Mouse (Mus musculus) stomach, embryonic 14.5 days (tissue): ENCODE measurements at regions not wholly inside any gene's neighbourhood (a gene's known extent, or its start where the extent isn't known, plus 50 kb on each side); places are given as distances from the start of the nearest gene placed in this dataset.

ENCODE experiments used
- ATAC-seq: fragments of 200-750 bp; cut with Nextera tagmentation; 2 replicates; pipeline ENCODE4 v1.8.0; 2017; ENCODE audit warnings: low read depth, moderate TSS enrichment; ENCODE audit not compliant: insufficient number of reproducible peaks, insufficient read depth, low FRiP score
- H3K27ac ChIP-seq: fragments of 300-500 bp; sonication (generic); 2 replicates; pipeline ENCODE4 v1.5.1; 2014; ENCODE audit warnings: mild to moderate bottlenecking, low read length, moderate library complexity, mixed read lengths
- H3K27me3 ChIP-seq: fragments of 300-500 bp; sonication (generic); 2 replicates; pipeline ENCODE4 v1.6.1; 2014; ENCODE audit warnings: low read length, control low read depth, mixed read lengths; ENCODE audit not compliant: control insufficient read depth, insufficient read depth
- H3K36me3 ChIP-seq: fragments of 300-500 bp; sonication (generic); 2 replicates; pipeline ENCODE4 v1.6.1; 2014; ENCODE audit warnings: mild to moderate bottlenecking, control low read depth, low read length, moderate library complexity, mixed read lengths; ENCODE audit not compliant: control insufficient read depth, insufficient read depth
- H3K4me1 ChIP-seq: fragments of 300-500 bp; sonication (generic); 2 replicates; pipeline ENCODE4 v1.6.1; 2014; ENCODE audit warnings: low read length, control low read depth, mixed read lengths; ENCODE audit not compliant: control insufficient read depth, insufficient read depth
- H3K4me2 ChIP-seq: fragments of 300-500 bp; sonication (generic); replicated peaks from 2 replicates; pipeline ENCODE4 v1.6.1; 2014; ENCODE audit warnings: low read depth, low read length, control low read depth
- H3K4me3 ChIP-seq: fragments of 300-500 bp; sonication (generic); 2 replicates; pipeline ENCODE4 v1.5.1; 2014; ENCODE audit warnings: low read depth, low read length, control low read depth
- H3K9ac ChIP-seq: fragments of 300-500 bp; sonication (generic); replicated peaks from 2 replicates; pipeline ENCODE4 v1.6.1; 2014; ENCODE audit warnings: low read depth, mild to moderate bottlenecking, control low read depth, low read length, moderate library complexity, mixed read lengths
- H3K9me3 ChIP-seq: fragments of 300-500 bp; sonication (generic); 2 replicates; pipeline ENCODE4 v1.6.1; 2016; ENCODE audit warnings: low read depth, low read length, control low read depth; ENCODE audit not compliant: control insufficient read depth
- WGBS: fragments of 180-500 bp; shearing (Covaris S2); extraction: QIAGEN DNeasy Blood & Tissue Kit; methylation state at CpG from one replicate; pipeline ENCODE4 v1.1.7; 2014; 5-methylcytosine and 5-hydroxymethylcytosine counted together

DNA sequence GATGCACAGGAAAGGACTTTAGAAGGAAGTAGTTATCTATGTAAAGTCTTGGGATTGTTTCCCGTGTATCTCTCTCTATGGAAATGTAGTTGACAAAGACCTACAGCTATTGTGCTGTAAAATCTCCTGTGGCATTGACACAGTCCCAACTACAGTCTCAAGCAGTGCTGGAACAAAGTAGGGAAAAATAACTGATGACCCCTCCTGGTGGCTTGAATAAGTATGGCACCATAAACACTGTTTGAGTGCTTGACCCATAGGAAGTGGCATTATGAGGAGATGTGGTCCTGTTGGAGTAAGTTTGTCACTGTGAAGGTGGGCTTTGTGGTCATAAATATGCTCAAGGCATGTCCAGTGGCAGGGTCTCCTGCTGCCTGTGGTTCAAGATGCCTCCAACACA is 928.4 kb upstream of the Mms22l start:
- Histone ChIP-seq H3K4me2 (no peak overlapping the region), H3K36me3 (no peaks in the 10 kb centered on the region), H3K9ac (no peak overlapping the region), H3K4me3 (no peak overlapping the region), H3K4me1 (no peaks in the 10 kb centered on the region), H3K9me3 (no peaks in the 10 kb centered on the region), H3K27me3 (no peaks in the 10 kb centered on the region), H3K27ac (no peak overlapping the region)
- no peak for ATAC-seq
- 58% methylated on average over 1 of the region's 1 CpGs for WGBS

GRCm38 (mm10) chr4:23573013-23573412 is 923.2 kb upstream of the Mms22l start:
- H3K27ac ChIP-seq, result no peak overlapping the region
- ATAC-seq, result no peak

GRCm38 (mm10) chr4:23587412-23587811 is 908.8 kb upstream of the Mms22l start:
- no peak overlapping the region for H3K27ac ChIP-seq
- ATAC-seq, result peak; percentile 42; the same call in 1 of the 2 replicates
- H3K27me3 ChIP-seq, result no peaks in the 10 kb centered on the region
- H3K4me1 ChIP-seq, result no peaks in the 10 kb centered on the region
- H3K9me3 ChIP-seq, result no peaks in the 10 kb centered on the region
- no peak overlapping the region for H3K4me3 ChIP-seq
- 24% methylated on average over 2 of the region's 2 CpGs for WGBS
- H3K9ac ChIP-seq, result no peak overlapping the region
- no peak overlapping the region for H3K4me2 ChIP-seq
- H3K36me3 ChIP-seq, result no peaks in the 10 kb centered on the region

More at GRCm38 (mm10) chr4:23573013-23573412, 923.2 kb upstream of the Mms22l start:
- Histone ChIP-seq H3K4me1 (no peaks in the 10 kb centered on the region), H3K4me2 (no peak overlapping the region), H3K4me3 (no peak overlapping the region), H3K36me3 (no peaks in the 10 kb centered on the region), H3K9ac (no peak overlapping the region), H3K27me3 (no peaks in the 10 kb centered on the region), H3K9me3 (no peaks in the 10 kb centered on the region)

DNA sequence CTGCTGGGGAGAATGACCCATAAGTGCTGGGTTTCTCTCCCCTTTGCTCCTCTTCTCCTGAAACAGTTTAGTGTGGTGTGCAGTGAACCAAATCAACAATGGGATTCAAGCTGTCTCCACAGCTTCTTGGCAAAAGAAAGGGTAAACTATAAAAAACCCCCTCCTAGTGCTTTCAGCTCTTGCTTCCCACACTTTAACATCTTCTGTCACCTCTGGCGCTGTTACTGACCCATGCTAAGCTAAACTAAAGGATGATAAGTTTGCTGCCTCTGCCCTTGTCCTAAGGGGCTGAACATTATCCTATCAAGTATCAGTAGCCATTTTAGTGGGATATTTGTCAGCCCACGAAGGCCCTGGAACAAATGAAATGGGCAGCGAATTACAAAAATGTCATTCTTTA is 905.4 kb upstream of the Mms22l start:
- H3K4me3 ChIP-seq, result no peak overlapping the region
- no peaks in the 10 kb centered on the region for H3K9me3 ChIP-seq
- ATAC-seq, result no peak
- 39% methylated on average over 3 of the region's 3 CpGs for WGBS
- H3K27me3 ChIP-seq, result no peaks in the 10 kb centered on the region
- H3K36me3 ChIP-seq, result no peaks in the 10 kb centered on the region
- H3K27ac ChIP-seq, result no peak overlapping the region
- no peak overlapping the region for H3K9ac ChIP-seq
- H3K4me2 ChIP-seq, result no peak overlapping the region
- H3K4me1 ChIP-seq, result no peaks in the 10 kb centered on the region

DNA sequence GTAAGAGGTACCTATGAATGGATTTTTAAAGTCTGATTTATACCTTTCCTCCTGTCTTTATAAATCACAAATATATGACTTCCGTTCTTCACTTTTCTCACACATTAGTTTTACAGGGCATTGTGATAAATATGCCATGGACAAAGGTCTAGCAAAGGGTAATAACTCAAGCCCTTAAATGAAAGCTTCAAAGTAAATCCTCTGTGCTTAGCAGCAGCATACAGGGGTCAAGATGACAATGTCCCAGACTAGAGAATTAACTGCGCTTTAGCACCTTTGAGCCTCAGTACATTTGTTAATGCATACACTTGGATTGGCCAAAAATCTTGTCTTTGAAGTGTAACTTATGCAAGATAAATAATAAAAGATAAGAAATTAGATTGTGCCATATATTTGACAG is 904.7 kb upstream of the Mms22l start:
- Histone ChIP-seq H3K27me3 (no peaks in the 10 kb centered on the region), H3K36me3 (no peaks in the 10 kb centered on the region), H3K4me3 (no peak overlapping the region), H3K9ac (no peak overlapping the region), H3K4me1 (no peaks in the 10 kb centered on the region), H3K9me3 (no peaks in the 10 kb centered on the region), H3K4me2 (no peak overlapping the region), H3K27ac (no peak overlapping the region)
- ATAC-seq, result no peak
- 47% methylated on average over 2 of the region's 2 CpGs for WGBS

- ATAC-seq, result no peak
- 91% methylated on average over 2 of the region's 2 CpGs for WGBS
- Histone ChIP-seq H3K27ac (no peak overlapping the region), H3K4me3 (no peak overlapping the region), H3K36me3 (no peaks in the 10 kb centered on the region), H3K4me1 (no peaks in the 10 kb centered on the region), H3K9me3 (no peaks in the 10 kb centered on the region), H3K9ac (no peak overlapping the region), H3K27me3 (no peaks in the 10 kb centered on the region), H3K4me2 (no peak overlapping the region)
Measured at GRCm38 (mm10) chr4:23600070-23600469, 896.2 kb upstream of the Mms22l start.

DNA sequence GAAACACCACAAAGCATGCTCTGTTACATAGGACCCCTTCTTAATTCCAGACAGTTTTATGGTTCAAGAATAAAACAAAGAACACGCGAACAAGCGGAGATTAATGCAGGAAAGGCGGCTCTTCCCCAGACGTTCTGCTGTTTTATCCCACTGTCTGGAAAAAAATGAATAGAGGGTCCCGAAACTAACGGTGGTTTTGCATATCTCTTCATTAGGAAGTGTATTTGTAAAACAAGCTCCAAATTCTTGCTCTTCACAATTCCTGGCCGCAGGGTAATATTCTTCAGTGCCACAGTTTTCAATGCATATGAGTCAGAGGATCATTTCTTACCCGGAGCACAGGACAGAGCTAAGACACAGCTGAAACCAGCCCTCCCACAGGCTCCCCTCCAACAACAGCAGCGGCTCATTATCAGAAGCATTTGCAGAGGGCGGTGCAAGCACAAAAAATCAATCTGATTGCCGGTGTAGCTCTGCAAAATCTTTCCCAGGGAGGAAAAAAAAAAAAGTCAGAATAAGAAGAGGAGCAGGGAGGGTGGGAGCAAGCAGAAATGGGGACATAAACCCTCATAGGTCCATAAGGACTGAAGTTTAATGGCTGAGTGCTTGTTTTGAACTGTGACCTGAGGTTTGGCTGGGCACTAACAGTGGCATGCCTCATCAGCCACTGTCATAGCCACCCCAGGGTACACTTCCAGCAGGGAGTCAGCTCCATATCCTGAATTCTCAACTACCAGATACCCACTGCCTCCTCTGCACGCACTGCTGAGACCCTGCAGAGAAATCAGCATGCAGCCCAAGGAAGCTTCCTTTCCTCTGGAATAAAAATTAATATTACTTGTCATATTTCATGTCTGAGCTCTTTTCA is 894.6 kb upstream of the Mms22l start:
- WGBS, result 31% methylated on average over 13 of the region's 13 CpGs
- no peak for ATAC-seq
- Histone ChIP-seq H3K4me2 (no peak overlapping the region), H3K27ac (no peak overlapping the region), H3K27me3 (no peaks in the 10 kb centered on the region), H3K36me3 (no peaks in the 10 kb centered on the region), H3K4me1 (no peaks in the 10 kb centered on the region), H3K9me3 (no peaks in the 10 kb centered on the region), H3K9ac (no peak overlapping the region), H3K4me3 (no peak overlapping the region)

GRCm38 (mm10) chr4:23602294-23602932 is 893.8 kb upstream of the Mms22l start:
- Histone ChIP-seq H3K9ac (no peak overlapping the region), H3K27me3 (no peaks in the 10 kb centered on the region), H3K4me2 (no peak overlapping the region), H3K4me3 (no peak overlapping the region), H3K36me3 (no peaks in the 10 kb centered on the region), H3K27ac (no peak overlapping the region), H3K4me1 (no peaks in the 10 kb centered on the region), H3K9me3 (no peaks in the 10 kb centered on the region)
- no peak for ATAC-seq
- WGBS, result 88% methylated on average over 9 of the region's 9 CpGs
